Mouse (Mus musculus) liver (tissue): Measurements from ENCODE around the gene Kifc3.
A peak's percentile ranks its signal among the peaks of the same experiment; 100 is the strongest.

Experiments
- DNase-seq: peaks from one replicate; pipeline ENCODE4 v3.0.0-alpha.2; 2020; ENCODE audit warnings: mixed read lengths

Gene Kifc3

DNA sequence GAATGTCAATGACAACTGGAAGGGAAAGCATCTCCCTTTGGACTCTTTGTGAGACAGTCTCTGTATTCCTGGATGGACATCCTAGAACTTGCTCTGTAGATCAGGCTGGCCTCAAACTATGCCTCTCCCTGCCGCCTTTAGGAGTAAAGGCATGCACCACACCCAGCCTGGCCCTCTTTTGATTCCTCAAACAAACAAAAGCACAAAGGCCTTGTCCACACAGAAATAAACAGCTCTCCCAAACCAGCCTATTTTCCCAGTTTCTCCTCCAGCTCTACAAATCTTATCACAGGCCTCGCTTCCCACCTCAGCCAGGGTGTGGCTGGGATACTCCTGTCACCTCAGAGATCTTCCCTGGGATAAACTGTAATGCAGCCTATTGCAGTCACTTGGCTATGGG, 68.4 kb downstream of the Kifc3 start:
- no peak for DNase-seq

DNA sequence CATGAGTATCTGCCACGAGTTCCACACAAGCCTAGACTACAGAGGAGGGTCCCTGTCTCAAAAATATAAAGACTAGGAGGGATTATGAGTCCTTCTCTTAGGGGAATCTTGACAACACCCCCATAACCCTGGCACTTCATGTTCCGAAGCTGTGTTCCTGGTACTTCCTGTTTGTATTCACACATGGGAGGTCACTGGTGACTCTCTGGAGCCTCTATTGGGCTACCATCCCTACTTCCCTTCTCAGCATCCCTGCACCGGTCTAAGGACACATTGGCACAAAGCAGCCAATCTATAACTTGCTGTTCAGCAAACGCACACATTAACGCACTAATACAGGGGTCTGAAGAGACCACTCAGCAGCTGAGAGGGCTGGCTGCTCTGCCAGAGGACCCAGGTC, 70.6 kb downstream of the Kifc3 start:
- no peak for DNase-seq

DNA sequence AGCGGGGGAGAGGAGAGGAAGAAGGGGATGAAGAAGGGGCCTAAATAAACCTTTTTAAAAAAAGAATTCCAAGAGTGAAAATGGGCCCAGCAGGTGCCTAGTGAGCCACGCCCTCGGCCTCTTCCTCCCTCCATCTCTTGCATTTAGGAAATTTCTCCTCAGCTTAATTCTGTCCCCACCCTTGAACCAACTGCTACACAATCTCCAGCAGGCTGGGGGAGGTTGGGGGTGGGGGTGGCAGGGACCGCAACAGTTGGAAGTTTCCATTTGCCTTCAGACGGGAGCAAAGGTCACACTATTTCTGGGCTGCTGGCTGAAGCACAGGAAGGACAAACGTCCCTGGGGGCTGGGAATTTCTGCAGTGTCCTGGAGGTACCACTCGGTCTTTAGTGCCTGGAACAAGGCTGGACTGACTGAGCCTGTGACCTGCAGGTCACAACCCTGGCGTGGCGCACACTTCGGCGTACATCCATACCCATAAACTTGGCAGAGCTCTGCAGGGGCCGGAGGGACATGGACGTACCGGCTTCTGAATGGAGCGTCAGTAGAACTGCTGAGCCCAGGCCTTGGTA, 71.6 kb downstream of the Kifc3 start:
- peak; percentile 50 for DNase-seq

DNA sequence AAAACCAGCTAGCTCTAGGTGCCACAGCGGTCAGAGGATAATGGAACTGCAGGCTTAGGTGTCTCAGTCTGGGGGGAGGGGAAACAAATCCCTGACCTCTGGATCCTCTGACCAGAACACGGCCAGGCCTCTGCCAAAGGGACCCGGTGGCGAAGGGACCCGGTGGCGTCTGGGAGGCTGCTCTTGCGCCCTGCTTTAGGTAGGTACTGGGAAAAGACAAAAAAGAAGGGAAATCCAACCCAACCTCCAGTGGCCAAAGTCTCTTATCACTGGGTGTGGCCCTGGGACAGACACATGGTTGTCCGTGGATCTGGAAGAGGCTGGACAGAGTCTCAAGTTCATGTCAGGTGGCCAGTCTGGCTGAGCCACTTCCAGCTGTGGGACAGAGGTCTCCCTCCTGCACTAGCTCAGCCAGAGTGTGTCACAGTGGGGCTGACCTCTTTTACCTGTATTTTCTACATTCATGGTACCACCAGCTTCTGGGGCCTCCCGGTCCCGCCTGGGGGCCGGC, 73.8 kb downstream of the Kifc3 start:
- no peak for DNase-seq

DNA sequence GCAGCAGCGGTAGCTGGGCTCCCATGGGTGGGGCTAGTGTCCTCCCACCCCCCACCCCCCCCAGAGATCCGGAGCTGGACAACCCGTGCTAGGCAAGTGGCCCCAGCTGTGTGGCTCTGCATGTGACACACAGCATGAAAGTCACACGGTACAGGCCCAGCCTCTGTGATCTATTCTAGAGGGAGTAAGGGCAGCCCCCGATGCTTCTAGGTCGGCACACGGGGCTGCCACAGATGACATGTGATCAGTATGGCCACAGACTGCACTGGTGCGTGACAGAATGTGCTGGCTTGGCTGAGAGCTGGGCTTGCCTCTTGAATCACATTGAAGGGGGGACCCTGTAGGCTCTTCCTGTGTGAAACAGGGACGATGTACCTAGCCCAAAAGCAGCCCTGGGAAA, 75.0 kb downstream of the Kifc3 start:
- no peak for DNase-seq

DNA sequence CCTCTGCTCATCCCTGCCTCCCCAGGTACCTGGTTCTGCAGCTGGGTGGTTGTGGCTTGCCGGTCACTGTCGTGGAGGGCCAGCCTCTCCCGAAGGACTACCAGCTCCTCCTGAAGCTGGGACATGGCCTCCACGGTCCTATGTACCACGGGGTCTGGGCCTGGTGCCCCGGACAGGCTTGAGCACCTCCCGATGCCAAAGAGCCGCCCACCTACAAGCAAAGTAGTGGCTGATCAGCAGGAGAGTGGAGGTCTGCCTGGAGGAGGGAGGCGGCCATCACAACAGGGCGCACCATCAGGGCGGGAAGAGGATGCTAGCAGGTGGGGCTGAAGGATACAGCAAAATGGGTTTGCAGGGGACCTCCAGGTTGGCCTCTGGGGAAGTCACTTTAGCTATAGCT, 76.1 kb downstream of the Kifc3 start:
- DNase-seq: no peak

DNA sequence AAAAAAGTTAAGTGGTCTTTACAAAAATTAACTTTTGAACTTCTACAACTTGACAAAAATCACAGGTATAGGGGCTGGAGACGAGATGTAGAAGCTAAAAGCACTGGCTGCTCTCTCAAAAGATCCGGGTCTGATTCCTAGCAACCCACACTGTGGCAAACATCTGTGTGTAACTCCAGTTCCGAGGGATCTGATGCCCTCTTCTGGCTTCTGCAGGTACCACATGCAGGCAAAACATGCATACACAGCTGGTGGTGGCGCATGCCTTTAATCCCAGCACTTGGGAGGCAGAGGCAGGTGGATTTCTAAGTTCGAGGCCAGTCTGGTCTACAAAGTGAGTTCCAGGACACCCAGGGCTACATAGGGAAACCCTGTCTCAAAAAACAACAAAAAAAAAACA, 79.2 kb downstream of the Kifc3 start:
- DNase-seq: no peak

DNA sequence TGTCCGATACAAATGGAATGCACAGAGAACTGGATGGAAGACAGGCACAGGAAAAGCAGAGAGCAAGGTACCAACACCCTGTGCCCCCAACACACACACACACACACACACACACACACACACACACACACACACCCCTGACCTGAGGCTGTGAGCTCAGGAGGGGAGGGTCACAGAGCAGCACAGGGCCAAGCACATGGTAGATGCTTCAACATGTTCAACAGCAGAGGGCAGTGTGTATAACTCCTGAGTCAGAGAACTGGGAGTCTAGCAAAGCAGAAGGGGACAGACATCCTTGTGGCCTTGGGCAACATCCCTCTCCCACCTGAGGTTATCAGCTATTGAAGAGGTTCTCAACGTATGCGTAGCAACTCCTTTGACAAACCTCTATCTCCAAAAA, 88.9 kb downstream of the Kifc3 start:
- no peak for DNase-seq

DNA sequence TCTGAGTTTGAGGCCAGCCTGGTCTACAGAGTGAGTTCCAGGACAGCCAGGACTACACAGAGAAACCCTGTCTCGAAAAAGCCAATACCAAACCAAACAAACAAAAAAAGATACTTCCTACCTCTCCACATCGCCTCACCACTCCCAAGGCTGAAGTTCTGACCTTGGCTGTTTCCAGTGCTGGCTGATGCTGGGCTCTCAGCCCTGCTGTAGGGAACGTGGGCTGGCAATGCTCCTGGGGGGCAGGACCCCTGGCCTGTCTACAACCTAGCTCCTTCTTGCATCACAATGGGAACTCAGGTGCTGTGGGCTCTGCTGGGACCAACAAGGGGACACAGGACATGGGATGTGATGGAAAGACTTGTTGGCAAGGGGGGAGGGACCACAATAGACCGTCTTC, 89.5 kb downstream of the Kifc3 start:
- no peak for DNase-seq

DNA sequence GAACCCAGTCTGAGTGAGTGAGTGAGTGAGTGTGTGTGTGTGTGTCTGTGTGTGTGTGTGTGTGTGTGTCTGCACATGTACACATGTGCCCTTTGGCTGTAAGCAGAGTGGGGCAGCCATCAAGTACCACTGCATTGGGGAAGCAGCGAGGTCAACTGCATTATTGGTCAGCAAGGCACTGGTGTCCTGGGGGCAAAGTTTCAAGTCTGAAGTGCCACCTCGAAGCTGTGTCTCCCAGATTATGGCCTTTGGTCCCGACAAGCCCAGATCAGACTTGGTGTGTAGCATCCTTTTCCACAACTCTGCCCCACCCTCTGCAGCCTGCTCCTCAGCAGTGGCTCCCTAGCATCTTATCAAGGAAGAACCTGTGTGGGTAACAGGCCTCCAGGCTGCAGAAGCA, 90.0 kb downstream of the Kifc3 start:
- no peak for DNase-seq

DNA sequence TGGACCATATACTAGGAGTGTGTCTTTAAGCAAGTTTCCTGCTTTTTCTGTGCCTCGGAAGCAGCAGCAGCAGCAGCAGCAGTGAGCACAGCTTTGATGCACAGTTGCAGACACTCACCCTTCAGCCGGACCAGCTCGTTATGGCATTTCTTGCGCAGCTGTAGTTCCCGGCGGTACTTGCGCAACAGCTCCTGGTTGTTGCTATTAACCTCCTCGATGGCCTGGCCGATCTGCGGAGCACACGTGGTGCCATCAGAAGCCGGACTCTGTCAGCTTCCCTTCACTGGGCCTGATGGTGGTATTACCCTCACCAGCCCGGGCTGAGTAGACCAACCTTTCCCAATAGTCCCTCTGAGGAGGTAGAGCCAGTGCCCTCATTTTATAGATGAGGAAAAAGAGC, 95.3 kb downstream of the Kifc3 start:
- no peak for DNase-seq

DNA sequence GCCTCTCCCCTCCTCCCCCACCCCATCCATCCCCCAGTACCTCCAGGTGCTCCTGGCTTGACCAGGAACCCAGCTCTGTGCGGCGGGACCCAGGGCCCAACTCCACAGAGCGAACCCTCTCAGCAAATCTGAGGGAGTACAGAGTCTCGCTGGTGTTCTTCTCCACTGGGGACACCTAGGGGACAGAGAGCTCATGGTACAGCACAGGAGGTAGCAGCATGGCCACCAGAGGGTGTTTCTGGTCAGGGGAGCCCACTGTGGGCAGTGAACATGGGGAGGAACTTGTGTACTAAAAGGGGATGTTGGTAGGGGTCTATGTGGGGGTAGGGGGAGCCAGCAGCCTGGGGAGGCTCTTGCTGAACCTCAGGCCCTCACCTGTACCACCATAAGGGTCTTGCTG, 100.6 kb downstream of the Kifc3 start:
- DNase-seq: no peak

DNA sequence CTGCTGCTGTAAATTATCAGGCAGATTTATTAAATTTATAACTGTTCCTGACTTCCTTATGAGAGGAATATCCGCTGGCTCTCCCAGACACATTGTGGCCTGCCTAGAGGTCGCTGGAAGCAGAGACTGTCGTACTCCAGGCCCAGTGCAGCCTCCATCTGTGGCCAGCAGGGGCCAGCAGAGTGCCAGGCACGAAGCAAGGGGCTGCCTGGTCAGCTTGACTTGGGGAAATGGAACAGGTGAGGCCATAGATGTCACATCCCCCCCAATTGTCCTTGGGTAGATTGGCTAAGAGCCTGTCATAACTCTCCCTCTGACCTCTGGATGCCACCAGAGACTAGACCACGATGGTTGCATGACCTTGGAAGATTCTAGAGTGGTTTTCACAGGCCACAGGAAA, 103.6 kb downstream of the Kifc3 start:
- peak; percentile 65 for DNase-seq

DNA sequence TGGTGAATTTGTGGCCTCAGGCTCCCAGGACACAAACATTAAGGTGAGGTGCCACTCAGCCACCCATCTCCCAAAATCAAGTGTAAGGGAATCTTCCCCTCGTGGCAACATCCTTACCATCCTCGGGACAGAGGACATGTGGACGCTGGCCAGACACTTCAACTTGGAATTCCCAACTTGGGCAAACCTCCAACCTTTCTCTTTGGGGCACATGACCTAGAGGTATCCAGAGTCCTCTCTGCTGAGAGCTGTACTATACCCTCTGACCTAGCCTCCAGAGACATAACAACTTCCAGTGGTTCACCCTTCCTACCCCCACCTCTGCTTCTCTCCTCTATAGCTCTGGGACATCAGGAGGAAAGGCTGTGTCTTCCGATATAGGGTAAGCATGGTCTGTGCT, 109.0 kb downstream of the Kifc3 start:
- no peak for DNase-seq

DNA sequence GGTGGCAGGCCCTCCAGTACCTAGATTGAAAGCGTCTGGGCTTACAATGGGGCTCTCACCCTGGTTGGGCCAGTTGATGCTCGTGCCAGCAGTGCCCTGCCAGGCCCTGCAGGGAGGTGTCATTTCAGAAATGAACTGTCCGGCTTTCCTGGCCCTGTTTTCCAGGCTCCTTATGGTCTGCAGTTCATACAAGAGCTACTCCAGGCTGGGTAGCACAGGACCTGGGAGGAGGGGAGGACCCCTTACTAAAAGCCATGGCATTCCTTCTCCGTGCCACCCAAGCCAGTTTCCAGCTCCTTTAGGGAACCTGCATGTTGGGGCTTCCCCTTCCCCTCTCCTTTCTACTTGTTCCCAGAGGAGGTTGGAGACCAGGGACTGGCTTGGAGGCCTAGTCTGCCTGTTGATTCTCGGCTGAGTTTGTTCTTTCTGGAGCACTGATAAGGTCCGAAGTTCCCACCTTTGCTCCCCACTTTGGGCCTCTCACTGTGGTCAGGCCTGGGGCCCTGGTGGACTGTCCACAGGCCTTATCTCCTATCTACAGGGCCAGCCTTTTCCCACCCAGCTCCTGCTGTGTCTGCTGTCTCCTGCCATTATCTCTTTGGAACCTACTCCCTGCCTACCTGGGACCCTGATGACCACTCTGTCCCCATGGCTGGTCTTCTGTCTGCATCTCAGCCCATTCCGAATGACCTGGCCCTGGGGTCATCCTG, 117.0 kb downstream of the Kifc3 start:
- DNase-seq: peak; percentile 58

DNA sequence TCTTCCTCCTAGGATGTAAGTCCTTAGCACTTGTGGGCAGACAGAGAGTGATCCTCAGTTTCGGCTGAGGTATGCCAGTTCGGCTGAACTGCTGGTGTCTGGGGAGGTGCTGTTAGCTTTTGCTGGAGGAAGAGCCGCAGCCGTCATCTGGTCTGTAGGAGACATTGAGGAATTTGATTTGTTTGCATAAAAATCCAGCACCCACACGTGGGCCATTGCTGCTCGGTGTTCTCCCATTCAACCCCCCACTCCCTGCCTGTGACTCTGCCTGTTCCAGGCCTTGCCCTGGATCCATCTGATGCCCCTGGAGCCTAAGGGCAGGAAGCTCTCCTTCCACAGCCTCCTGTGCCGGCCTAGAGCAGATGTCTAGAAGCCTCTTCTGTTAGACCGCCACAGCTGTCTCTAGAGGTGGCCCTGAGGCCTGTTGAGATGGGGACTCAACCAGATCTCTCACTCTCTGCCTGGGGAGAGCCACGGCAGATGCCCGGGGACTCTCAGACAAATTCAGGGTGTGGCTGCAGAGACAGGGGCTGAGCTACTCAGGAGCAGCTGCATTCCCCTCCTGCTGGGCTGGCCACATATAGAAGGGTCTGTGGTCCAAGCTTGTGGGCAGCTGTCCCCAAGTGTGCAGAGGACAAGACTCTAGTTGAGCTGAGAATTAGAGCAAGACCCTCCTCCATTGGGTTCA, 117.7 kb downstream of the Kifc3 start:
- DNase-seq: no peak

DNA sequence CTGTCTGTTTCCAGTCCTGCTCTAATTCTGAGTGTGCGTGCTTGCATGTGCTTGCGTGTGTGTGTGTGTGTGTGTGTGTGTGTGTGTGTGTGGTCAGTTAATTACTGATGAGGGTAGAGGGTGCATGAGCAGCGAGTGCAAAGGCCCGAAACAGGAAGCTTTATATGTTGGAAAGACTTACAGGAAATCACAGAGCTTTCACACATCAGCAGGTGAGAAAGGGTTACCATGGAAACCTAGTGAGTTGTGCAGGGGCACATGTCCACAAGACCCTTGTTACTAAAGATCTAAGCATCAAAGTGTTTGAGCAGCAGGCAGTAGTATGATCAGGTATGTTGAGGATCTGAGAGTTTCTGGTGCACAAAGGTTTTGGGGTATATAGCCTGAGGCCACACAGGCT, 118.4 kb downstream of the Kifc3 start:
- no peak for DNase-seq

DNA sequence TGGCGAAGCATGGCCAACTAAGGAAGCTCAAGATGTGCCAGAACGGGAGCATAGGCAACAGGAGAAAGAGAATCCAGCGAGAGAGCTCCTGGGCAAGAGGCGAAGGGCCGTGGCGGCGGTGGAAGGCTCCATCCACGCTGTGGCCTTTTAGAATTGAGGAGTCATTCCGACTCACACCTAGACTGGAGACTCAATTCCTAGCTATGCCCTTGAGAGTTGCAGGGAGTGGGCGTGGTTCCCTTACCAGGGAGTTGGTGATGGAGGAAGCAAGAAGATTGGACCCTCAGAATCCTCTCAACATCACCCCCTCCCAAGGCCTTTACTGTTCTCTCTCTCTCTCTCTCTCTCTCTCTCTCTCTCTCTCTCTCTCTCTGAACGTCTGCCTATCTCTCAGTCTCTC, 121.0 kb downstream of the Kifc3 start:
- DNase-seq: peak; percentile 54

DNA sequence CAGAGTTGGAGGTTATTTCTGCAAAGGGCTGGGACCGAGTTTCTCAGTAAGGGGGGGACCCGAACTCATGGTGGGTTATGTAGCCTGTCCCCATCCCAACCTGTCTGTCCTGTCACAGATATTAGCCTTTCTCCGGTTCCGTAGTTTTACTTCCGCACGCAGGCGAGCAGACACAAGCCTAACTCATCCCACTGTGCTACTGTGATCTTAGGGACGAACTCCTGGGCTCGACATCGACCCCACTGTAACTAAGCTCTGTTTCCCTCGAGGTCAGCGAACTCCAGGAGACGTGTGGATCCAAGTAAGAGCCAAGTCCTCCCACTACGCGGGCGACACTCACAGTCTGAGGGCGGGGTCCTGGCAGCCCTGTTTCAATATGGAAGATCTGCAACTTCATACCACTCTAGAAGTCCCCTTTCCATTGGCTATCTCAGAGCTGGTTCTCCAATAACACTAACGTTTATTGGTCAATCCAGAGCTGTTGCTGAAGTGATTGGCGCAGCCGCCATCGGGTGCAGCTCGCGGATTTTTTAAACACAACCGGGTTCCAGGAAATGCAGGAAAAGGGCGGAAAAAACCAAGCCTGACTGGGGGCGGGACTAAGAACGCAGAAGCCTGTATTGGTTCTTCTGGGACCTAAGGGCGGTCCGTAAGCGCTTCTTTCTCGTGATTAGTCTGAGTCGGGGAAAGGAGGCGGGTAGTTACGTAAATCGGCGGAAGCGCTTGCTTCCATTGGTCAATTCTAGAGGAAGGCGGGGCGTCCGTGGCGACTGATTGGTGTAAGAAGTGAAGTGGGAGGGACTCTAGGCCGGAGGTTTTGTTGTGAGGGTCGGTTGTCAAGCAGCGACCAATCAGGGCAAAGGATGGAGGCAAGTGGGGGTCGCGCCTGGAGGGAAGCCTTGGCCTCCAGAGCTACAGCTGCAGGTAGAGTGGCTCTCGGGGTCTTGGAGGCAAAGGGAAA, 122.0 kb downstream of the Kifc3 start, which contains the start of gene Katnb1:
Gene Katnb1, plus strand, starts transcription at position 806 of the 961 bp plus-strand sequence.
- peak; percentile 98 for DNase-seq

DNA sequence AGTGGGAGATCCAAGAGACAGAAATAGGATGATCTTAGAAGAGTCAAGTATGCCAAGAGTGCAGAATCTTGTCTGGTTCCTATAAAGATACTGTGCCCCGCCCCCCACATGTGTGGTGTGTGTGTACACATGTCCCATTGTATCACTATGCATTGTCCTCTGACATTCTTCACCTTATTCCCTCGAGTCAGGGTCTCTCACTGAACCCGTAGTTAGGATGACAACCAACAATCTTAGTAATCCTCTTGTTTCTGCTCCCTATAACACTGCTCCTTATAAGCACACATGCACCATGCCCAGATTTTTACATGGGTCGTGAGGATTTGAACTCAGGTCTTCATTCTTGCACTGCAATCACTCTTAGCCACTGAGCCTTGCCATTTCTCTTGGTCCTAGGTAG, 123.3 kb downstream of the Kifc3 start:
- DNase-seq: no peak

DNA sequence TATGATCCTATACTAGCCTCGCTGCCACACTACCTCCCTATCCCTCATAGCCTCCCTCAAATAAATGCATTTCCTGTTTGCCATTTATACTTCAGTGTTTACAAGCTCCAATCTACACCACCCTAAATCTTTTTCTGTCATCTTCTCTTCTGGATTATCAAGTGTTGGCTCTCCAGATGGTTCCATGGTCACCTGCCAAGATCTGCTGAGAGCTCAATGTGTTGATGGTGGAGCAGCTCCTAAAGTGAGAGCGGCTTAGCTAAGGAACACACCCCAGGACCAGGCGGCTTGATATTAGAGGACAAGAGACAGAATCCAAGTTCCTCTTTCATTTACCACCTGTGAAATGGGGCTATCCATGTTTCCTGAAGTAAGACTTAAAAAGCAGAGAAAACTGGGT, 124.6 kb downstream of the Kifc3 start:
- no peak for DNase-seq

DNA sequence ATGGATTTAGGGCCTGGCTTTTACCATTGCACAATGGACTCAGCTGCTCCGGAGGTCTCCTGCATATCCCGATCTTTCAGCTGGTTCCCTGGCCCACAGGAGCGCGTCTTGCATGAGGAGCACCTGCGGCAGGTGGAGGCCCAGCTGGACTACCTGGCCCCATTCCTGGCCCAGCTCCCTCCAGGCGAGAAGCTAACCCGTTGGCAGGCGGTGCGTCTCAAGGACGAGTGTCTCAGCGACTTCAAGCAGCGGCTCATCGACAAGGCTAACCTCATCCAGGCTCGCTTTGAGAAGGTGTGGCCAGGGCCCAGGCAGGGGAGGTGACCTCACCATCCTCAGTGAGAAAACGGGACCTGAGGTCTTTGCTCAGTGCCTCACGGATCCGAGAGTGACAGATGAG, 126.5 kb downstream of the Kifc3 start:
- no peak for DNase-seq

DNA sequence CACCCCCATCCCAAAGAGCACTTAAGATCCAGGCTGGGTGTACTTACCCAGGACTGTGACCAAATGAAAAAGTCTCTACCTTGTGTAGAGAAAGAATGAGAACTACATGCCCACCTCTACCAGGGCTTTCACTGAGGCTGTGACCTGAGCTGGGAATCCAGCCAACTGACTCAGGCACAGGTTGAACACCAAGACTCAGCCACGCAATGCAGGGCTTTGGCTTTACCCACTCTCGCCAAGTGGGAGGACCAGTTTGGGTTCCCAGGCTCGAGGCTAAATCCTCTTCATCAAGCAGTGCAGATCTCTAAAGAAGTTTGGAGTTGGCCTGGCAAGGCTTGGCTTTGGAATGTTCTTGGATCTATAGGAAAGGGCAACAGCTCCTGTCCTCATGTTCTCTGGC, 127.1 kb downstream of the Kifc3 start:
- DNase-seq: no peak
